Mouse (Mus musculus) cerebellum, adult 2 months (tissue): ENCODE measurements around the gene Clint1.

Experiments used
- CTCF ChIP-seq: fragments of 200-500 bp; IDR thresholded peaks from 2 replicates; pipeline ENCODE4 v1.5.1; 2011; ENCODE audit warnings: low read depth, mild to moderate bottlenecking, control low read depth, low read length, moderate library complexity, borderline replicate concordance; ENCODE audit not compliant: insufficient read depth
- POLR2A ChIP-seq: fragments of 200-500 bp; IDR thresholded peaks from 2 replicates; pipeline ENCODE4 v1.6.1; 2011; ENCODE audit warnings: low read length, control low read depth, borderline replicate concordance; ENCODE audit not compliant: insufficient read depth

DNA sequence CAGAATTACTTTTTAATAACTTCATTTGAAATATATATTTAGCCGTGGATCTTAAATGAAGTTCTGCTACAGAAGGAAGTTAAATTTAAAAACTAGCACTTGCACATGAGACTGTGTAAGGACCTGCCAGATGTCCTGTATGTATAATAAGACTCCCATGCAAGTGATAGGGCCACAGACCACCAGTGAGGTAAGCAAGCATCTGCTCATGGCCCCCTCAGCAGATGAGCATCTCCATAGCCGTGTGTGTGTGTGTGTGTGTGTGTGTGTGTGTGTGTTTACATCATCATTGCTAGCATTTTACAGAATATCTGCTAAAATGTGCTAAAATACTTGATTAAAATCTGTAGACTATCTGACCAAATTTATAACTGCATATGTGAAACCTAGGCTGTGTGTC, 45.5 kb downstream of the Clint1 start:
- TF ChIP-seq CTCF (no peak), POLR2A (no peak)
